Mouse (Mus musculus) adrenal gland, postnatal 10 days (tissue): ENCODE measurements around the gene Tiam1. TPM values are rescaled to one million over a fixed set of nuclear protein-coding genes. Genes with fewer than 3 reads are reported as not detected.

Experiments used
- DNase-seq: peaks from one replicate; pipeline ENCODE4 v3.0.0; 2021; ENCODE audit warnings: mixed read lengths
- long read RNA-seq, 2 experiments: library from polyadenylated mRNA; stranded (forward); transcript quantifications; one replicate each; pipeline ENCODE4 v2.0.0; 2021
- total RNA-seq, 2 experiments: library from RNA; stranded (reverse); gene quantifications; 2 replicates each; pipeline ENCODE4 v1.2.3; 2021

Tiam1 gene
- total RNA-seq = 10 to 100 TPM; 47.3 to 50.3 TPM
- long read RNA-seq, experiment 1, partial matches to known transcripts = 1 of 8 reads
- long read RNA-seq, experiment 1, other reads (novel, unspliced or antisense) = 7 of 8 reads
- long read RNA-seq, experiment 2, partial matches to known transcripts = 3 of 13 reads
- long read RNA-seq, experiment 2, other reads (novel, unspliced or antisense) = 10 of 13 reads

- peak; percentile 98 for DNase-seq
Observed at GRCm38 (mm10) chr16:90143760-90144516, at the start of gene Tiam1. Gene Tiam1, minus strand, starts transcription at chr16:90143769.

GRCm38 (mm10) chr16:90191289-90191688 is 47.7 kb upstream of the Tiam1 start:
- DNase-seq = no peak

GRCm38 (mm10) chr16:90187453-90187852 is 43.9 kb upstream of the Tiam1 start:
- DNase-seq = peak; percentile 66

GRCm38 (mm10) chr16:90185928-90186588 is 42.5 kb upstream of the Tiam1 start:
- DNase-seq = peak; percentile 87

- DNase-seq = no peak
Observed at GRCm38 (mm10) chr16:90184135-90184534, 40.6 kb upstream of the Tiam1 start.

GRCm38 (mm10) chr16:90181673-90182072 is 38.1 kb upstream of the Tiam1 start:
- peak; percentile 65 for DNase-seq

GRCm38 (mm10) chr16:90180975-90181374 is 37.4 kb upstream of the Tiam1 start:
- DNase-seq = no peak

GRCm38 (mm10) chr16:90179892-90180291 is 36.3 kb upstream of the Tiam1 start:
- DNase-seq = no peak

GRCm38 (mm10) chr16:90178404-90178803 is 34.8 kb upstream of the Tiam1 start:
- no peak for DNase-seq

- DNase-seq = no peak
Observed at GRCm38 (mm10) chr16:90177425-90177824, 33.9 kb upstream of the Tiam1 start.

- DNase-seq = no peak
Observed at GRCm38 (mm10) chr16:90176472-90176871, 32.9 kb upstream of the Tiam1 start.

GRCm38 (mm10) chr16:90171416-90171815 is 27.8 kb upstream of the Tiam1 start:
- DNase-seq = no peak

- DNase-seq = no peak
Observed at GRCm38 (mm10) chr16:90170676-90171075, 27.1 kb upstream of the Tiam1 start.

GRCm38 (mm10) chr16:90169863-90170630 is 26.5 kb upstream of the Tiam1 start:
- no peak for DNase-seq

- peak; percentile 91 for DNase-seq
Observed at GRCm38 (mm10) chr16:90167646-90168045, 24.1 kb upstream of the Tiam1 start.

- no peak for DNase-seq
Observed at GRCm38 (mm10) chr16:90165435-90165834, 21.9 kb upstream of the Tiam1 start.

- no peak for DNase-seq
Observed at GRCm38 (mm10) chr16:90164942-90165341, 21.4 kb upstream of the Tiam1 start.

- DNase-seq = no peak
Observed at GRCm38 (mm10) chr16:90155080-90155479, 11.5 kb upstream of the Tiam1 start.

GRCm38 (mm10) chr16:90150820-90151219 is 7.3 kb upstream of the Tiam1 start:
- DNase-seq = no peak

GRCm38 (mm10) chr16:90150126-90150525 is 6.6 kb upstream of the Tiam1 start:
- DNase-seq = no peak

GRCm38 (mm10) chr16:90149335-90149734 is 5.8 kb upstream of the Tiam1 start:
- DNase-seq = no peak

GRCm38 (mm10) chr16:90145244-90145643 is 1.7 kb upstream of the Tiam1 start:
- no peak for DNase-seq

- no peak for DNase-seq
Observed at GRCm38 (mm10) chr16:90144541-90144940, 972 bp upstream of the Tiam1 start.
